Mouse (Mus musculus) lung, postnatal 0 days (tissue): ENCODE results near the gene Tada2a.

Experiments used
- CTCF ChIP-seq: IDR thresholded peaks from 2 replicates; pipeline ENCODE4 v1.5.1; 2016; ENCODE audit warnings: antibody characterized with exemption, mild to moderate bottlenecking
- EP300 ChIP-seq: IDR thresholded peaks from 2 replicates; pipeline ENCODE4 v1.6.1; 2016; ENCODE audit warnings: antibody characterized with exemption, mild to moderate bottlenecking, control low read depth

DNA sequence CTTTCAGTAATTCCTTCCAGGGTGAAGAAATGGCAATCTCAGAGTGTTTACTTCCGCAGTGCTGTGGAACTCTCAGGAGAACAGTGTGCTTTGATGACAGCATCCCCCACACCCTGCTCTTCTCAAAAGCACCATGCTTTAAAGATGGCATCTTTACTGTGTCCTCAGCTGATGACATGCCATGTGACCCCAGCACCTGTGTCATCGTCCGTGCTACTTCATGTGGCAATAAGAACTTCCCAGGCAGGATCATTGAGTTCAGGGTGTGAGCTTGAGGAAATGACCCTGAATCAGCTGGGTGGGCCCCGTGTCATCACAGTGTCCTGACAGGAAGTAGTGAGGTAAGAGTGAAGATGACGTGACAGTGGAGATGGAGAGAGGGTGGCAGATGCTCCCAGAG lies 96.8 kb downstream of the Tada2a start:
- no peak for TF ChIP-seq CTCF
- no peak for TF ChIP-seq EP300
